Mouse (Mus musculus): Measurements from ENCODE around the gene St3gal3. TPM values are rescaled to one million over a fixed set of nuclear protein-coding genes. Genes with fewer than 3 reads are reported as not detected.

Gene St3gal3
- polyA plus RNA-seq, 1 experiment from 2014 or later, result 6.2 TPM

DNA sequence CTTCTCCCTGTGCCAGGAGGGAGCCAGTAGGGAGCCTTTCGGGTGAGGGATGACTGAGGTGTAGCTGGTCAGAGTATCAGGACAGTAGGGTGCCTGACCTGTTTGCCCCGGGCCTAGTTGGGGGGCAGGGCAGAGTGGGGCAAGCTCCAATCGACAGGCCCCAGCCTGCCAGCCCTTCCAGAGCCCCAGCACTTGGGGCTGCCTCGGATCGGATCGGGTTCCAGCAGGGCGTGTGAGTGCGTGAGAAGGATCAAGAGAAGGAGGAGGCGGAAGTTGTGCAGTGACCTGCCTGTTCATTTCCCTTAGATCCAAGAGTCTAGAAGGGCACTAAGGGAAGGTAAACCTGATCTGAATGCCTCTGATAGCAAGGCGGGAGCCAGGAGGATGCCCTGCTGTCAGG lies 161.7 kb downstream of the St3gal3 start:
- H3K27ac ChIP-seq (replicated peaks in 1 of 2; ENCODE audit: control insufficient read depth in 1 of 2, insufficient read depth in 1 of 2, low read depth in 2 of 2, low read length in 2 of 2), result no peak overlapping the region
- H3K36me3 ChIP-seq (ENCODE audit: control insufficient read depth, insufficient read depth, low read length), result no peaks in the 10 kb centered on the region
- H3K4me3 ChIP-seq (ENCODE audit: control insufficient read depth in 1 of 2, insufficient read depth in 1 of 2, low read depth in 1 of 2, low read length in 2 of 2), result no peak overlapping the region
- H3K9me3 ChIP-seq (ENCODE audit: control insufficient read depth, low read length), result no peaks in the 10 kb centered on the region
- WGBS, result 43% methylated on average over 10 of the region's 10 CpGs
- no peak for ATAC-seq (ENCODE audit: insufficient number of reproducible peaks, insufficient read depth, low FRiP score, low read depth)
- H3K4me2 ChIP-seq (ENCODE audit: low read length), result no peak overlapping the region
- H3K4me1 ChIP-seq (ENCODE audit: control insufficient read depth in 2 of 2, insufficient read depth in 2 of 2, low read length in 2 of 2), result peaks cover 23 to 33% of the 10 kb centered on the region in 2 experiments
- H3K9ac ChIP-seq (ENCODE audit: low read length), result no peak overlapping the region
- no peaks in the 10 kb centered on the region for H3K27me3 ChIP-seq (ENCODE audit: control insufficient read depth, insufficient read depth, low read length)

DNA sequence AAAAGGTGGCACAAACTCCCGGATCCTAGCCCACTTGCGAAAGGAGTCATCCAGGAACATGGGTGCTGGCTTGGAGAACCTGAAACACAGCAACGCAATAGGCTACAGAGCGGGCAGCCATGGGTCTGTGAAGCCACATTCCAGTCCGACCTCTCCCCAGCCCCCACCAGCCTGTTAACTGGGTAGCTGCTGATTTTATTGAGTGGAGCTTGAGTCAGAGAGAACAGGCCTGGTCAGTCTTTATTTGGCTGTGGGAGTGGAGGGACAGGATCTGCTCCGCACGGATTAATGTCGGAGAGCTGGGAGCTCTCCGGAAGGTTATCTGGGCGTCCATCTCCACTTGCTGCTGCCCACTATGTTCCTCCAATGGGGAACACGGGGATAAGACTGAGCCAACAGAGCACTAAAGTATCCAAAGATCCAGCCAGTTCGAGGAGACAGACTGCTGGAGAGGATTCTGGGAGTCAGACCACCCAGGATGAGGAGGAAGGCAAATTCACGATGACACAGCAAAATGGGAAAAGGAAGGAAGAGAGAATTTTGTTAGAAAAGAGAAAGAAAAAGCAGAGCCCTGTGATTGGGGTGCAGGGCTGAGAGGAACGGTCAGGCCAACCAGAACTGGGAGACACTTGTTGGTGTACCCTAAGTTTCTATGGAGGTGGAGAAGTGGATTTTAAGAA lies 170.2 kb downstream of the St3gal3 start:
- 43% methylated on average over 14 of the region's 14 CpGs for WGBS
- Histone ChIP-seq H3K27ac (replicated peaks in 1 of 2; ENCODE audit: control insufficient read depth in 1 of 2, insufficient read depth in 1 of 2, low read depth in 2 of 2, low read length in 2 of 2) (no peak overlapping the region), H3K9ac (ENCODE audit: low read length) (no peak overlapping the region)

DNA sequence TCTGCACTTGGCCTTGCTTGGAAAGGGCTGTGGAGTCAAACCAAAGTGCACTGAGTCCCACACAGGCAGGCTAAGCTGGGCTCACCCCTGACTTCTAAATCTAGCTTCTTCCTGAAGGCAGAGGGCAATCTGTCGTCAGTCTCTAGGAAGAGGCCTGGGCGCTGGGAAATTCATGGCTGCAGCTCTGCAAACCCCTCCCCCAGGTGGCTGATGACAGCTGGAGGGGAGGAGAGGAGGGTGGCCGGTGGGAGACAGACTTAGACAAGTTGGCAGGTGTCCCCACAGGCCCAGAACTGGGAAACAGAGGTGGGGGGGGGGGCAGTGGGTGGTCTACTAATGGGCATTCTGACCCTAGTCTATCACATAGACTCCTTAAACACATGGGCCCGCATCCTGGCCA lies 177.2 kb downstream of the St3gal3 start:
- ATAC-seq (ENCODE audit: insufficient number of reproducible peaks, insufficient read depth, low FRiP score, low read depth), result peak; percentile 45; the same call in 1 of the 2 replicates
- Histone ChIP-seq H3K4me1 (ENCODE audit: control insufficient read depth in 2 of 2, insufficient read depth in 2 of 2, low read length in 2 of 2) (peaks cover 17% of the 10 kb centered on the region in 2 experiments), H3K36me3 (ENCODE audit: control insufficient read depth, insufficient read depth, low read length) (peaks cover 18% of the 10 kb centered on the region), H3K27me3 (ENCODE audit: control insufficient read depth, insufficient read depth, low read length) (no peaks in the 10 kb centered on the region), H3K4me2 (ENCODE audit: low read length) (no peak overlapping the region; the same call in 1 of the 2 replicates), H3K27ac (replicated peaks in 1 of 2; ENCODE audit: control insufficient read depth in 1 of 2, insufficient read depth in 1 of 2, low read depth in 2 of 2, low read length in 2 of 2) (peak overlapping the region; percentile 64 to 68), H3K4me3 (ENCODE audit: control insufficient read depth in 1 of 2, insufficient read depth in 1 of 2, low read depth in 1 of 2, low read length in 2 of 2) (no peak overlapping the region), H3K9me3 (ENCODE audit: control insufficient read depth, low read length) (no peaks in the 10 kb centered on the region), H3K9ac (ENCODE audit: low read length) (no peak overlapping the region)
- 23% methylated on average over 4 of the region's 4 CpGs for WGBS

More for the DNA sequence above, 170.2 kb downstream of the St3gal3 start:
- H3K4me1 ChIP-seq (ENCODE audit: control insufficient read depth in 2 of 2, insufficient read depth in 2 of 2, low read length in 2 of 2), result peaks cover 0 to 7% of the 10 kb centered on the region in 2 experiments; a peak in 2 of 4 replicates
- H3K27me3 ChIP-seq (ENCODE audit: control insufficient read depth, insufficient read depth, low read length), result no peaks in the 10 kb centered on the region
- H3K4me3 ChIP-seq (ENCODE audit: control insufficient read depth in 1 of 2, insufficient read depth in 1 of 2, low read depth in 1 of 2, low read length in 2 of 2), result no peak overlapping the region
- H3K4me2 ChIP-seq (ENCODE audit: low read length), result no peak overlapping the region
- ATAC-seq (ENCODE audit: insufficient number of reproducible peaks, insufficient read depth, low FRiP score, low read depth), result no peak
- peaks cover 8% of the 10 kb centered on the region for H3K36me3 ChIP-seq (ENCODE audit: control insufficient read depth, insufficient read depth, low read length)
- no peaks in the 10 kb centered on the region for H3K9me3 ChIP-seq (ENCODE audit: control insufficient read depth, low read length)

GRCm38 (mm10) chr4:117947493-117947892 lies 187.2 kb downstream of the St3gal3 start:
- Histone ChIP-seq H3K27me3 (ENCODE audit: control insufficient read depth, insufficient read depth, low read length) (no peaks in the 10 kb centered on the region), H3K4me2 (ENCODE audit: low read length) (no peak overlapping the region), H3K4me3 (ENCODE audit: control insufficient read depth in 1 of 2, insufficient read depth in 1 of 2, low read depth in 1 of 2, low read length in 2 of 2) (no peak overlapping the region), H3K9ac (ENCODE audit: low read length) (no peak overlapping the region), H3K9me3 (ENCODE audit: control insufficient read depth, low read length) (0 out of 2 replicates have a peak, but pooled peaks cover 5% of the 10 kb centered on the region), H3K4me1 (ENCODE audit: control insufficient read depth in 2 of 2, insufficient read depth in 2 of 2, low read length in 2 of 2) (no peaks in the 10 kb centered on the region; a peak in 2 of 4 replicates), H3K36me3 (ENCODE audit: control insufficient read depth, insufficient read depth, low read length) (no peaks in the 10 kb centered on the region; the same call in 1 of the 2 replicates), H3K27ac (replicated peaks in 1 of 2; ENCODE audit: control insufficient read depth in 1 of 2, insufficient read depth in 1 of 2, low read depth in 2 of 2, low read length in 2 of 2) (no peak overlapping the region)
- ATAC-seq (ENCODE audit: insufficient number of reproducible peaks, insufficient read depth, low FRiP score, low read depth), result no peak
- 72% methylated on average over 7 of the region's 7 CpGs for WGBS

DNA sequence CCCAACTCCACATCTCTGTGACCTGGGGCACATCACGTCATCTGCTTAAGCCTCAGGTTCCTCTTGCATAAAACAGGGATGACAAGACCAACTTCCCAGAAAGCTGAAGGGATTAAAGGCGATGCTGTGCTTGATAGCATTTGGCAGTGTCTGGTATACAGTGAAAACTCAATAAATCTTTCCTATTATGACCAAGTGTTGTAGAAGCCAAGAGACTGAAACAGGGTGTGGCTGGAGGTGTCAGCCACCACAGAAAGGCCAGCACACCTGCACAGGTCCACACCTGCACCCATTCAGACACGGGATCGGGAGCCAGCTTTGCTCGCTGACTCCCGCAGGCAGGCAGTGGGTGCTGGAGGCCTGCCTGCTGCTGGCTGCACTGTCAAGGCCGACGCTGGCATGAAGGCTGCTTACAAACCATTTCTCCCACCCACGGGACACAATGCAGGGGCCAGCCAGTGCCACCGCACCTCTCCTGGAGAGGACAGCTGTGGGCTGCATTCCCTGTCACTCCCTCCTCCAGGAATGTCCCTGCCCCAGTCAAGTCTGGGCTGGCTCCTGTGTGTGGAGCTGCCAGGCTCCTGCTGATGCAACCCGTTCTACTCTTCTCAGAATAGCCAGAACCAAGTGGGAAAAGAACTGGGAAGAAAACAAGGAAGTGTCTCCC lies 187.9 kb downstream of the St3gal3 start:
- H3K4me1 ChIP-seq (ENCODE audit: control insufficient read depth in 2 of 2, insufficient read depth in 2 of 2, low read length in 2 of 2), result no peaks in the 10 kb centered on the region; a peak in 2 of 4 replicates
- no peak overlapping the region for H3K4me3 ChIP-seq (ENCODE audit: control insufficient read depth in 1 of 2, insufficient read depth in 1 of 2, low read depth in 1 of 2, low read length in 2 of 2)
- H3K27me3 ChIP-seq (ENCODE audit: control insufficient read depth, insufficient read depth, low read length), result no peaks in the 10 kb centered on the region
- H3K36me3 ChIP-seq (ENCODE audit: control insufficient read depth, insufficient read depth, low read length), result no peaks in the 10 kb centered on the region; the same call in 1 of the 2 replicates
- H3K9me3 ChIP-seq (ENCODE audit: control insufficient read depth, low read length), result no peaks in the 10 kb centered on the region
- no peak for ATAC-seq (ENCODE audit: insufficient number of reproducible peaks, insufficient read depth, low FRiP score, low read depth)
- H3K9ac ChIP-seq (ENCODE audit: low read length), result no peak overlapping the region
- WGBS, result 72% methylated on average over 11 of the region's 11 CpGs
- no peak overlapping the region for H3K27ac ChIP-seq (replicated peaks in 1 of 2; ENCODE audit: control insufficient read depth in 1 of 2, insufficient read depth in 1 of 2, low read depth in 2 of 2, low read length in 2 of 2)
- H3K4me2 ChIP-seq (ENCODE audit: low read length), result no peak overlapping the region

DNA sequence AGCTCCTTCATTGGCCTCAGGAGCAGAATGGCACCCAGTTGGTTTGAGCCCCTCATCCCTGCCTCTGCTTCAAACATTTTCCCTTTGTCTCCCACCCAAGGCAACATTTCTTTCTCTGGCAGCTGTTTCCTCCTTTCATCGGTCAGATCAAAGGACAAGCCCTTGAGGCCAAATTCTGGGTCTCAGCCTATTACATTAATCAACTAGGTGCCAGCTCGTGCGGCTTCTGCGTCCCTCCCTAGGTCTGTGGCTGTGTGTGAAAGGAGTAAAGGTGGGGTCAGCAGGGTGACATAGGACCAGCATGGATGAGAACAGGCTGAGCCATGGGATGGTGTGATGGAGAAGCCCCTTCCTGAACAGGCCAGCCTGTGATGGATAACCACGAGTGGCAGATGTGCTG lies 191.4 kb downstream of the St3gal3 start:
- no peaks in the 10 kb centered on the region for H3K27me3 ChIP-seq (ENCODE audit: control insufficient read depth, insufficient read depth, low read length)
- no peak for ATAC-seq (ENCODE audit: insufficient number of reproducible peaks, insufficient read depth, low FRiP score, low read depth)
- WGBS, result 63% methylated on average over 5 of the region's 5 CpGs
- no peaks in the 10 kb centered on the region; a peak in 2 of 4 replicates for H3K4me1 ChIP-seq (ENCODE audit: control insufficient read depth in 2 of 2, insufficient read depth in 2 of 2, low read length in 2 of 2)
- no peaks in the 10 kb centered on the region for H3K9me3 ChIP-seq (ENCODE audit: control insufficient read depth, low read length)
- H3K27ac ChIP-seq (replicated peaks in 1 of 2; ENCODE audit: control insufficient read depth in 1 of 2, insufficient read depth in 1 of 2, low read depth in 2 of 2, low read length in 2 of 2), result no peak overlapping the region
- H3K36me3 ChIP-seq (ENCODE audit: control insufficient read depth, insufficient read depth, low read length), result peaks cover 10% of the 10 kb centered on the region
- no peak overlapping the region for H3K4me3 ChIP-seq (ENCODE audit: control insufficient read depth in 1 of 2, insufficient read depth in 1 of 2, low read depth in 1 of 2, low read length in 2 of 2)
- no peak overlapping the region for H3K4me2 ChIP-seq (ENCODE audit: low read length)
- no peak overlapping the region for H3K9ac ChIP-seq (ENCODE audit: low read length)

GRCm38 (mm10) chr4:117936964-117937363 lies 197.8 kb downstream of the St3gal3 start:
- Histone ChIP-seq H3K4me1 (ENCODE audit: control insufficient read depth in 2 of 2, insufficient read depth in 2 of 2, low read length in 2 of 2) (no peaks in the 10 kb centered on the region), H3K4me2 (ENCODE audit: low read length) (no peak overlapping the region), H3K4me3 (ENCODE audit: control insufficient read depth in 1 of 2, insufficient read depth in 1 of 2, low read depth in 1 of 2, low read length in 2 of 2) (no peak overlapping the region), H3K36me3 (ENCODE audit: control insufficient read depth, insufficient read depth, low read length) (peaks cover 17% of the 10 kb centered on the region), H3K9me3 (ENCODE audit: control insufficient read depth, low read length) (no peaks in the 10 kb centered on the region), H3K27ac (replicated peaks in 1 of 2; ENCODE audit: control insufficient read depth in 1 of 2, insufficient read depth in 1 of 2, low read depth in 2 of 2, low read length in 2 of 2) (no peak overlapping the region), H3K9ac (ENCODE audit: low read length) (no peak overlapping the region), H3K27me3 (ENCODE audit: control insufficient read depth, insufficient read depth, low read length) (no peaks in the 10 kb centered on the region)
- no peak for ATAC-seq (ENCODE audit: insufficient number of reproducible peaks, insufficient read depth, low FRiP score, low read depth)
- WGBS, result 94% methylated on average over 5 of the region's 5 CpGs

Data from heart, embryonic 14.5 days (tissue).